Mouse (Mus musculus): Measurements from ENCODE around the gene Serinc5.

Gene Serinc5

GRCm38 (mm10) chr13:92751726-92752565, 141.1 kb downstream of the Serinc5 start:
- DNase-seq, result peak; percentile 68 to 69

GRCm38 (mm10) chr13:92753676-92754075, 142.8 kb downstream of the Serinc5 start:
- no peak for DNase-seq

- DNase-seq, result no peak
These were observed 144.1 kb downstream of the Serinc5 start for GRCm38 (mm10) chr13:92755036-92755435.

- DNase-seq, result no peak
These were observed 147.2 kb downstream of the Serinc5 start for GRCm38 (mm10) chr13:92757972-92758585.

- DNase-seq, result no peak
These were observed 148.2 kb downstream of the Serinc5 start for GRCm38 (mm10) chr13:92759096-92759495.

- DNase-seq, result no peak
These were observed 149.6 kb downstream of the Serinc5 start for GRCm38 (mm10) chr13:92760519-92760918.
